Mouse (Mus musculus) hindbrain, embryonic 16.5 days (tissue): ENCODE results near the gene Dcdc2a. TPM values are rescaled to one million over a fixed set of nuclear protein-coding genes. Genes with fewer than 3 reads are reported as not detected.

Source experiments
- ATAC-seq: fragments of 200-750 bp; cut with Nextera tagmentation; 2 replicates; pipeline ENCODE4 v1.8.0; 2017; ENCODE audit warnings: moderate TSS enrichment, moderate library complexity
- H3K27ac ChIP-seq: fragments of 300-500 bp; sonication (generic); 2 replicates; pipeline ENCODE4 v1.5.1; 2014; ENCODE audit warnings: low read depth, mild to moderate bottlenecking, control low read depth, low read length, moderate library complexity
- H3K27me3 ChIP-seq: fragments of 300-500 bp; sonication (generic); replicated peaks from 2 replicates; pipeline ENCODE4 v1.6.1; 2014; ENCODE audit warnings: low read length; ENCODE audit not compliant: control insufficient read depth, insufficient read depth
- H3K36me3 ChIP-seq: fragments of 300-500 bp; sonication (generic); 2 replicates; pipeline ENCODE4 v1.6.1; 2014; ENCODE audit warnings: mild to moderate bottlenecking, low read length, moderate library complexity, mixed read lengths; ENCODE audit not compliant: control insufficient read depth, insufficient read depth
- H3K4me1 ChIP-seq: fragments of 300-500 bp; sonication (generic); 2 replicates; pipeline ENCODE4 v1.6.1; 2014; ENCODE audit warnings: low read depth, low read length; ENCODE audit not compliant: control insufficient read depth, insufficient read depth
- H3K4me2 ChIP-seq: fragments of 300-500 bp; sonication (generic); 2 replicates; pipeline ENCODE4 v1.6.1; 2014; ENCODE audit warnings: mild to moderate bottlenecking, low read length, control low read depth, moderate library complexity
- H3K4me3 ChIP-seq: fragments of 300-500 bp; sonication (generic); 2 replicates; pipeline ENCODE4 v1.5.1; 2014; ENCODE audit warnings: mild to moderate bottlenecking, low read length, control low read depth, moderate library complexity
- H3K9ac ChIP-seq: fragments of 300-500 bp; sonication (generic); 2 replicates; pipeline ENCODE4 v1.6.1; 2014; ENCODE audit warnings: low read depth, mild to moderate bottlenecking, control low read depth, low read length, moderate library complexity
- H3K9me3 ChIP-seq: fragments of 300-500 bp; sonication (generic); 2 replicates; pipeline ENCODE4 v1.6.1; 2014; ENCODE audit warnings: mild to moderate bottlenecking, low read length, moderate library complexity; ENCODE audit not compliant: control insufficient read depth
- WGBS: fragments of 180-500 bp; shearing (Covaris S2); extraction: QIAGEN DNeasy Blood & Tissue Kit; methylation state at CpG from one replicate; pipeline ENCODE4 v1.1.7; 2014; 5-methylcytosine and 5-hydroxymethylcytosine counted together
- polyA plus RNA-seq: library from polyadenylated mRNA; unstranded; fragments of >200 nt; fragmentation: Nextera tagmentation; extraction: Ambion mirVana; gene quantifications from 2 replicates; pipeline ENCODE4 v1.2.1, GENCODE M21; 2015

Dcdc2a gene
- polyA plus RNA-seq, 1 experiment from 2014 or later, result 4.4 TPM

GRCm38 (mm10) chr13:25026409-25027113, 29.2 kb upstream of the Dcdc2a start:
- H3K36me3 ChIP-seq, result no peaks in the 10 kb centered on the region
- H3K27me3 ChIP-seq, result no peaks in the 10 kb centered on the region
- no peaks in the 10 kb centered on the region for H3K9me3 ChIP-seq
- no peak overlapping the region for H3K27ac ChIP-seq
- WGBS, result 75% methylated on average over 6 of the region's 6 CpGs
- ATAC-seq, result no peak
- H3K4me1 ChIP-seq, result no peaks in the 10 kb centered on the region
- H3K4me2 ChIP-seq, result no peak overlapping the region
- H3K9ac ChIP-seq, result no peak overlapping the region
- no peak overlapping the region for H3K4me3 ChIP-seq

GRCm38 (mm10) chr13:25027114-25027425, 28.7 kb upstream of the Dcdc2a start:
- ATAC-seq, result no peak
- no peak overlapping the region for H3K27ac ChIP-seq
- no peaks in the 10 kb centered on the region for H3K4me1 ChIP-seq
- no peak overlapping the region for H3K4me3 ChIP-seq
- no peaks in the 10 kb centered on the region for H3K9me3 ChIP-seq
- no peak overlapping the region for H3K4me2 ChIP-seq
- WGBS, result 71% methylated on average over 3 of the region's 3 CpGs
- no peak overlapping the region for H3K9ac ChIP-seq
- no peaks in the 10 kb centered on the region for H3K27me3 ChIP-seq
- no peaks in the 10 kb centered on the region for H3K36me3 ChIP-seq

GRCm38 (mm10) chr13:25039488-25039887, 16.3 kb upstream of the Dcdc2a start:
- no peaks in the 10 kb centered on the region for H3K36me3 ChIP-seq
- H3K27me3 ChIP-seq, result no peaks in the 10 kb centered on the region
- no peak overlapping the region for H3K27ac ChIP-seq
- no peak overlapping the region for H3K4me2 ChIP-seq
- H3K9ac ChIP-seq, result no peak overlapping the region
- no peaks in the 10 kb centered on the region for H3K4me1 ChIP-seq
- H3K4me3 ChIP-seq, result no peak overlapping the region
- H3K9me3 ChIP-seq, result no peaks in the 10 kb centered on the region
- ATAC-seq, result no peak
- WGBS, result 71% methylated on average over 2 of the region's 2 CpGs

- no peak overlapping the region for H3K27ac ChIP-seq
- H3K9me3 ChIP-seq, result no peaks in the 10 kb centered on the region; the same call in 1 of the 2 replicates
- H3K4me2 ChIP-seq, result no peak overlapping the region
- WGBS, result 94% methylated on average over 5 of the region's 5 CpGs
- H3K4me1 ChIP-seq, result peaks cover 13% of the 10 kb centered on the region
- peaks cover 10% of the 10 kb centered on the region; the same call in 1 of the 2 replicates for H3K27me3 ChIP-seq
- ATAC-seq, result no peak
- no peak overlapping the region for H3K4me3 ChIP-seq
- H3K36me3 ChIP-seq, result no peaks in the 10 kb centered on the region
- no peak overlapping the region for H3K9ac ChIP-seq
Observed at GRCm38 (mm10) chr13:25052671-25053070, 3.1 kb upstream of the Dcdc2a start.

GRCm38 (mm10) chr13:25055111-25055554, 671 bp upstream of the Dcdc2a start:
- WGBS, result under 1% methylated on average over 33 of the region's 35 CpGs
- Histone ChIP-seq H3K4me3 (peak overlapping the region; percentile 54), H3K36me3 (no peaks in the 10 kb centered on the region), H3K27me3 (peaks cover 10% of the 10 kb centered on the region; the same call in 1 of the 2 replicates), H3K27ac (no peak overlapping the region), H3K4me1 (peaks cover 13% of the 10 kb centered on the region), H3K9ac (peak overlapping the region; percentile 52), H3K9me3 (no peaks in the 10 kb centered on the region), H3K4me2 (peak overlapping the region; percentile 96)
- ATAC-seq, result peak; percentile 96

- WGBS, result 90% methylated on average over 2 of the region's 2 CpGs
- no peaks in the 10 kb centered on the region for H3K4me1 ChIP-seq
- H3K36me3 ChIP-seq, result no peaks in the 10 kb centered on the region
- H3K4me3 ChIP-seq, result no peak overlapping the region
- H3K27me3 ChIP-seq, result no peaks in the 10 kb centered on the region
- ATAC-seq, result no peak
- no peak overlapping the region for H3K4me2 ChIP-seq
- H3K9me3 ChIP-seq, result no peaks in the 10 kb centered on the region; the same call in 1 of the 2 replicates
- H3K27ac ChIP-seq, result no peak overlapping the region
- no peak overlapping the region for H3K9ac ChIP-seq
Observed at GRCm38 (mm10) chr13:25066659-25067058, 10.9 kb downstream of the Dcdc2a start.

- Histone ChIP-seq H3K27ac (no peak overlapping the region), H3K36me3 (no peaks in the 10 kb centered on the region), H3K4me2 (no peak overlapping the region), H3K27me3 (no peaks in the 10 kb centered on the region), H3K4me3 (no peak overlapping the region), H3K4me1 (no peaks in the 10 kb centered on the region), H3K9me3 (no peaks in the 10 kb centered on the region; the same call in 1 of the 2 replicates), H3K9ac (no peak overlapping the region)
- ATAC-seq, result no peak
- 89% methylated on average over 4 of the region's 4 CpGs for WGBS
Observed at GRCm38 (mm10) chr13:25067183-25067582, 11.4 kb downstream of the Dcdc2a start.

GRCm38 (mm10) chr13:25069765-25070164, 14.0 kb downstream of the Dcdc2a start:
- ATAC-seq, result no peak
- Histone ChIP-seq H3K27me3 (no peaks in the 10 kb centered on the region), H3K27ac (no peak overlapping the region), H3K36me3 (no peaks in the 10 kb centered on the region), H3K9ac (no peak overlapping the region), H3K9me3 (no peaks in the 10 kb centered on the region; the same call in 1 of the 2 replicates), H3K4me2 (no peak overlapping the region), H3K4me3 (no peak overlapping the region), H3K4me1 (no peaks in the 10 kb centered on the region)
- WGBS, result 87% methylated on average over 4 of the region's 4 CpGs

GRCm38 (mm10) chr13:25070791-25071190, 15.0 kb downstream of the Dcdc2a start:
- H3K27ac ChIP-seq, result no peak overlapping the region
- WGBS, result 88% methylated on average over 4 of the region's 4 CpGs

More at GRCm38 (mm10) chr13:25070791-25071190, 15.0 kb downstream of the Dcdc2a start:
- no peaks in the 10 kb centered on the region for H3K4me1 ChIP-seq
- H3K27me3 ChIP-seq, result no peaks in the 10 kb centered on the region
- no peak for ATAC-seq
- no peaks in the 10 kb centered on the region for H3K36me3 ChIP-seq
- no peaks in the 10 kb centered on the region; the same call in 1 of the 2 replicates for H3K9me3 ChIP-seq
- no peak overlapping the region for H3K9ac ChIP-seq
- H3K4me2 ChIP-seq, result no peak overlapping the region
- H3K4me3 ChIP-seq, result no peak overlapping the region
